Mouse (Mus musculus): Measurements from ENCODE around the gene Tmem30a.

DNA sequence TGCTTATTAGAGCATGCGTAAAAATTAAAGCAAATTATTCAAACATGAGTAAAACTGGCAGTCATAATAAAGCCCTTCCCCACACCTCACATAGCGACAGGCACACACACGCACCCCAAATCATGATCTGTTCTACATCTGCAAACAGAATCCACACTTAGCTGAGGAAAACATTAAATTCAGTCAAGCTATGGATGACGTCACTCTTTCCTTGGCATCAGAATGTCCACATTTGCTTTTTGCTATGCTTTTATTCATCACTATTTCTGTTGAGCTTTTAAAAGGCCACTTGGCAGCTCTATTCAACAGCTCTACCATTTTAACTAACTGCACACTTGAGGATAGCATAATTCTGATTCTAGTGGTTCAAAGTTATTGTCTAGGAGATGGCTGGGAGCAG lies 21.3 kb upstream of the Tmem30a start:
- TF ChIP-seq IRF4 (IDR thresholded peaks at IDR 0.05; ENCODE audit: low read depth, low read length) (no peak), CTCF (conservative IDR thresholded peaks at IDR 0.05 in 1 of 2, IDR thresholded peaks at IDR 0.05 in 1 of 2; ENCODE audit: low read depth in 2 of 2, low read length in 2 of 2) (no peak), MAFK (IDR thresholded peaks at IDR 0.05; ENCODE audit: insufficient replicate concordance, low read length) (no peak), ZNF384 (IDR thresholded peaks at IDR 0.05; ENCODE audit: low read depth, low read length) (no peak), RAD21 (IDR thresholded peaks at IDR 0.05; ENCODE audit: low read depth, low read length) (no peak), MYC (IDR thresholded peaks at IDR 0.05; ENCODE audit: low read depth, low read length) (no peak), EP300 (IDR thresholded peaks at IDR 0.05; ENCODE audit: low read length) (no peak), E2F4 (IDR thresholded peaks at IDR 0.05; ENCODE audit: insufficient replicate concordance, low read depth, low read length) (no peak), USF2 (conservative IDR thresholded peaks at IDR 0.05; ENCODE audit: low read depth, low read length) (no peak), POLR2A (IDR thresholded peaks at IDR 0.05; ENCODE audit: low read depth, low read length) (no peak), TCF12 (IDR thresholded peaks at IDR 0.05; ENCODE audit: low read depth, low read length) (no peak), NELFE (IDR thresholded peaks at IDR 0.05; ENCODE audit: low read depth, low read length) (no peak), JUND (conservative IDR thresholded peaks at IDR 0.05; ENCODE audit: low read depth, low read length) (no peak)

Measured in CH12.LX (cell line).